Mouse (Mus musculus) embryonic facial prominence, embryonic 11.5 days (tissue): Measurements from ENCODE around the gene Hdgfl3. TPM values are rescaled to one million over a fixed set of nuclear protein-coding genes. Genes with fewer than 3 reads are reported as not detected.
A peak's percentile ranks its signal among the peaks of the same experiment; 100 is the strongest.

ENCODE experiments used
- ATAC-seq: fragments of 200-750 bp; cut with Nextera tagmentation; replicated peaks from 2 replicates; pipeline ENCODE4 v1.8.0; 2017; ENCODE audit warnings: low read depth; ENCODE audit not compliant: insufficient number of reproducible peaks, low FRiP score, low TSS enrichment
- DNase-seq: peaks from one replicate; pipeline ENCODE4 v3.0.0-alpha.2; 2015; ENCODE audit warnings: low spot score
- H3K27ac ChIP-seq: fragments of 300-500 bp; sonication (generic); replicated peaks from 2 replicates; pipeline ENCODE4 v1.5.1; 2014; ENCODE audit warnings: mild to moderate bottlenecking, low read depth, low read length, control low read depth
- H3K27me3 ChIP-seq: fragments of 300-500 bp; sonication (generic); 2 replicates; pipeline ENCODE4 v1.6.1; 2014; ENCODE audit warnings: mild to moderate bottlenecking, low read length, moderate library complexity, mixed read lengths; ENCODE audit not compliant: control insufficient read depth, insufficient read depth
- H3K36me3 ChIP-seq: fragments of 300-500 bp; sonication (generic); replicated peaks from 2 replicates; pipeline ENCODE4 v1.6.1; 2014; ENCODE audit warnings: low read depth, mild to moderate bottlenecking, low read length, moderate library complexity, mixed read lengths; ENCODE audit not compliant: control insufficient read depth, insufficient read depth
- H3K4me1 ChIP-seq: fragments of 300-500 bp; sonication (generic); 2 replicates; pipeline ENCODE4 v1.6.1; 2014; ENCODE audit warnings: low read length, mixed read lengths; ENCODE audit not compliant: control insufficient read depth, insufficient read depth
- H3K4me2 ChIP-seq: fragments of 300-500 bp; sonication (generic); 2 replicates; pipeline ENCODE4 v1.6.1; 2014; ENCODE audit warnings: low read depth, mild to moderate bottlenecking, control low read depth, low read length, moderate library complexity
- H3K4me3 ChIP-seq: fragments of 300-500 bp; sonication (generic); 2 replicates; pipeline ENCODE4 v1.5.1; 2014; ENCODE audit warnings: low read depth, low read length, control low read depth
- H3K9ac ChIP-seq: fragments of 300-500 bp; sonication (generic); replicated peaks from 2 replicates; pipeline ENCODE4 v1.6.1; 2014; ENCODE audit warnings: mild to moderate bottlenecking, control low read depth, low read length
- H3K9me3 ChIP-seq: fragments of 300-500 bp; sonication (generic); replicated peaks from 2 replicates; pipeline ENCODE4 v1.6.1; 2016; ENCODE audit warnings: mild to moderate bottlenecking, low read length, inconsistent platforms, mixed read lengths; ENCODE audit not compliant: control insufficient read depth
- WGBS: fragments of 180-500 bp; shearing (Covaris S2); extraction: QIAGEN DNeasy Blood & Tissue Kit; methylation state at CpG from one replicate; pipeline ENCODE4 v1.1.7; 2014; 5-methylcytosine and 5-hydroxymethylcytosine counted together
- polyA plus RNA-seq: library from polyadenylated mRNA; unstranded; fragments of >200 nt; fragmentation: Nextera tagmentation; extraction: Ambion mirVana; gene quantifications from 2 replicates; pipeline ENCODE4 v1.2.1, GENCODE M21; 2014

The Hdgfl3 gene
- polyA plus RNA-seq, 1 experiment from 2014 or later: 35.6 TPM

GRCm38 (mm10) chr7:81885128-81885527 lies 49.1 kb downstream of the Hdgfl3 start:
- 85% methylated on average over 4 of the region's 4 CpGs for WGBS
- Histone ChIP-seq H3K9ac (no peak overlapping the region), H3K36me3 (no peaks in the 10 kb centered on the region), H3K27me3 (no peaks in the 10 kb centered on the region), H3K4me2 (no peak overlapping the region), H3K27ac (no peak overlapping the region), H3K4me1 (no peaks in the 10 kb centered on the region), H3K4me3 (no peak overlapping the region), H3K9me3 (no peaks in the 10 kb centered on the region)
- no peak for DNase-seq
- no peak for ATAC-seq

GRCm38 (mm10) chr7:81881600-81881999 lies 52.7 kb downstream of the Hdgfl3 start:
- ATAC-seq: no peak
- no peak overlapping the region for H3K4me2 ChIP-seq
- DNase-seq: no peak
- H3K4me1 ChIP-seq: no peaks in the 10 kb centered on the region
- 86% methylated on average over 3 of the region's 3 CpGs for WGBS
- H3K27ac ChIP-seq: no peak overlapping the region
- no peak overlapping the region for H3K9ac ChIP-seq
- H3K27me3 ChIP-seq: no peaks in the 10 kb centered on the region
- H3K4me3 ChIP-seq: no peak overlapping the region
- no peaks in the 10 kb centered on the region for H3K9me3 ChIP-seq
- no peaks in the 10 kb centered on the region for H3K36me3 ChIP-seq

- ATAC-seq (no peak), DNase-seq (no peak)
- Histone ChIP-seq H3K9ac (no peak overlapping the region), H3K4me1 (no peaks in the 10 kb centered on the region), H3K27me3 (no peaks in the 10 kb centered on the region), H3K27ac (no peak overlapping the region), H3K4me2 (no peak overlapping the region), H3K36me3 (no peaks in the 10 kb centered on the region), H3K9me3 (no peaks in the 10 kb centered on the region), H3K4me3 (no peak overlapping the region)
- WGBS: 93% methylated on average over 4 of the region's 4 CpGs
Observed at GRCm38 (mm10) chr7:81880797-81881196, 53.5 kb downstream of the Hdgfl3 start.

GRCm38 (mm10) chr7:81880286-81880685 lies 54.0 kb downstream of the Hdgfl3 start:
- Histone ChIP-seq H3K27me3 (no peaks in the 10 kb centered on the region), H3K9me3 (no peaks in the 10 kb centered on the region), H3K4me2 (no peak overlapping the region), H3K9ac (no peak overlapping the region), H3K27ac (no peak overlapping the region), H3K4me3 (no peak overlapping the region), H3K4me1 (no peaks in the 10 kb centered on the region), H3K36me3 (no peaks in the 10 kb centered on the region)
- no peak for DNase-seq
- WGBS: 80% methylated on average over 5 of the region's 5 CpGs
- no peak for ATAC-seq

GRCm38 (mm10) chr7:81875372-81875771 lies 58.9 kb downstream of the Hdgfl3 start:
- Histone ChIP-seq H3K9me3 (no peaks in the 10 kb centered on the region), H3K4me3 (no peak overlapping the region), H3K9ac (no peak overlapping the region), H3K4me1 (no peaks in the 10 kb centered on the region), H3K27me3 (no peaks in the 10 kb centered on the region), H3K27ac (no peak overlapping the region), H3K4me2 (no peak overlapping the region), H3K36me3 (no peaks in the 10 kb centered on the region)
- DNase-seq: no peak
- WGBS: 89% methylated on average over 9 of the region's 9 CpGs
- ATAC-seq: no peak

GRCm38 (mm10) chr7:81874636-81875035 lies 59.6 kb downstream of the Hdgfl3 start:
- Histone ChIP-seq H3K36me3 (no peaks in the 10 kb centered on the region), H3K4me1 (no peaks in the 10 kb centered on the region), H3K9ac (no peak overlapping the region), H3K4me3 (no peak overlapping the region), H3K9me3 (no peaks in the 10 kb centered on the region), H3K27me3 (no peaks in the 10 kb centered on the region), H3K27ac (no peak overlapping the region), H3K4me2 (no peak overlapping the region)
- ATAC-seq (no peak), DNase-seq (no peak)
- 81% methylated on average over 6 of the region's 6 CpGs for WGBS

- Histone ChIP-seq H3K27ac (no peak overlapping the region), H3K9ac (no peak overlapping the region), H3K4me2 (no peak overlapping the region), H3K36me3 (no peaks in the 10 kb centered on the region), H3K4me1 (no peaks in the 10 kb centered on the region), H3K4me3 (no peak overlapping the region), H3K9me3 (no peaks in the 10 kb centered on the region), H3K27me3 (no peaks in the 10 kb centered on the region)
- DNase-seq (no peak), ATAC-seq (no peak)
- WGBS: 46% methylated on average over 1 of the region's 1 CpGs
Observed at GRCm38 (mm10) chr7:81873807-81874206, 60.5 kb downstream of the Hdgfl3 start.

GRCm38 (mm10) chr7:81872493-81873013 lies 61.7 kb downstream of the Hdgfl3 start:
- Histone ChIP-seq H3K9ac (no peak overlapping the region), H3K4me3 (no peak overlapping the region), H3K27ac (no peak overlapping the region), H3K36me3 (no peaks in the 10 kb centered on the region), H3K4me1 (no peaks in the 10 kb centered on the region), H3K4me2 (no peak overlapping the region), H3K27me3 (no peaks in the 10 kb centered on the region), H3K9me3 (no peaks in the 10 kb centered on the region)
- ATAC-seq (no peak), DNase-seq (peak; percentile 34)
- 56% methylated on average over 13 of the region's 13 CpGs for WGBS
